ENCODE assay signal across 8 mouse cellular contexts in genomic region chr13:50464621-50465562, GRCm38 (mm10). TPM values are rescaled to one million over a fixed set of nuclear protein-coding genes. Genes with fewer than 3 reads are reported as not detected.
DNase-seq lines count a peak whose midpoint lies in the region; ATAC-seq lines count a peak whose summit lies in the region.

No protein-coding gene starts in this region.

- H3K4me2 ChIP-seq in hindbrain, embryonic 11.5 days (replicated peaks; ENCODE audit: low read depth, low read length) = no peak overlapping the region; the same call in 1 of the 2 replicates
- peak overlapping the region; percentile 61 for H3K4me2 ChIP-seq in limb, embryonic 13.5 days (replicated peaks)
- peak overlapping the region; percentile 36 for H3K4me2 ChIP-seq in stomach, embryonic 16.5 days (ENCODE audit: low read depth, low read length)

- intact Hi-C loops in gastrocnemius, postnatal 36 days (cut with DNase I) = no loop called here

- H3K4me1 ChIP-seq in hindbrain, embryonic 11.5 days (replicated peaks; ENCODE audit: control insufficient read depth, insufficient read depth, low read length) = no peaks in the 10 kb centered on the region
- H3K4me1 ChIP-seq in limb, embryonic 13.5 days = 0 out of 2 replicates have a peak, but pooled peaks cover 6% of the 10 kb centered on the region
- H3K4me1 ChIP-seq in stomach, embryonic 16.5 days (ENCODE audit: control insufficient read depth, insufficient read depth, low read length) = no peaks in the 10 kb centered on the region

- H3K9me3 ChIP-seq in hindbrain, embryonic 11.5 days (ENCODE audit: control insufficient read depth, low read length) = no peaks in the 10 kb centered on the region
- H3K9me3 ChIP-seq in limb, embryonic 13.5 days = no peaks in the 10 kb centered on the region
- no peaks in the 10 kb centered on the region for H3K9me3 ChIP-seq in stomach, embryonic 16.5 days (replicated peaks; ENCODE audit: control insufficient read depth, low read length)

- no peak overlapping the region for H3K9ac ChIP-seq in hindbrain, embryonic 11.5 days (ENCODE audit: low read depth, low read length)
- peak overlapping the region; percentile 48; the same call in 1 of the 2 replicates for H3K9ac ChIP-seq in limb, embryonic 13.5 days
- no peak overlapping the region for H3K9ac ChIP-seq in stomach, embryonic 16.5 days (ENCODE audit: low read length)

- H3K4me3 ChIP-seq in hindbrain, embryonic 11.5 days (ENCODE audit: low read depth, low read length) = peak overlapping the region; percentile 17; the same call in 1 of the 2 replicates
- H3K4me3 ChIP-seq in limb, embryonic 13.5 days = peak overlapping the region; percentile 32
- H3K4me3 ChIP-seq in stomach, embryonic 16.5 days (replicated peaks; ENCODE audit: low read length) = peak overlapping the region; percentile 15; the same call in 1 of the 2 replicates

- peak; percentile 22 for DNase-seq in lung, postnatal 10 days
- no peak for DNase-seq in lung, postnatal 25 days (ENCODE audit: low spot score)
- DNase-seq in hindbrain, embryonic 11.5 days (ENCODE audit: low spot score) = peak; percentile 7
- DNase-seq in thymus, postnatal 0 days (ENCODE audit: low spot score) = no peak
- DNase-seq in gastrocnemius, postnatal 36 days = no peak
- no peak for DNase-seq in cerebellum, adult 8-10 months

- no peak for ATAC-seq in hindbrain, embryonic 11.5 days (ENCODE audit: low FRiP score)
- ATAC-seq in limb, embryonic 13.5 days (ENCODE audit: low FRiP score, low read depth) = no peak
- no peak for ATAC-seq in stomach, embryonic 16.5 days (ENCODE audit: insufficient read depth, low FRiP score)

- no peaks in the 10 kb centered on the region for H3K27me3 ChIP-seq in hindbrain, embryonic 11.5 days (ENCODE audit: control insufficient read depth, insufficient read depth, low read length)
- no peaks in the 10 kb centered on the region for H3K27me3 ChIP-seq in limb, embryonic 13.5 days
- no peaks in the 10 kb centered on the region for H3K27me3 ChIP-seq in stomach, embryonic 16.5 days (ENCODE audit: control insufficient read depth, insufficient read depth, low read length)

- no peak overlapping the region for H3K27ac ChIP-seq in hindbrain, embryonic 11.5 days (ENCODE audit: low read depth, low read length)
- H3K27ac ChIP-seq in limb, embryonic 13.5 days = no peak overlapping the region
- H3K27ac ChIP-seq in stomach, embryonic 16.5 days (ENCODE audit: low read length) = no peak overlapping the region

- no peaks in the 10 kb centered on the region for H3K36me3 ChIP-seq in hindbrain, embryonic 11.5 days (ENCODE audit: control insufficient read depth, insufficient read depth, low read length)
- H3K36me3 ChIP-seq in limb, embryonic 13.5 days = no peaks in the 10 kb centered on the region
- H3K36me3 ChIP-seq in stomach, embryonic 16.5 days (ENCODE audit: control insufficient read depth, insufficient read depth, low read length) = no peaks in the 10 kb centered on the region

- WGBS in hindbrain, embryonic 11.5 days = 38% methylated on average over 27 of the region's 27 CpGs
- WGBS in limb, embryonic 13.5 days = 31% methylated on average over 27 of the region's 27 CpGs
- WGBS in stomach, embryonic 16.5 days = 23% methylated on average over 27 of the region's 27 CpGs

RNA-seq across cellular contexts. Expression of gene Nutm2, which starts 2.2 kb away (rescaled TPM):
- not detected in 2 replicates for polyA plus RNA-seq in hindbrain, embryonic 11.5 days (2014; fragmentation: Nextera tagmentation; extraction: Ambion mirVana)
- polyA plus RNA-seq in limb, embryonic 13.5 days (2015; fragmentation: Nextera tagmentation; extraction: Ambion mirVana) = not detected in 2 replicates
- polyA plus RNA-seq in stomach, embryonic 16.5 days (2015; fragmentation: Nextera tagmentation; extraction: Ambion mirVana) = not detected in 2 replicates
- not detected in 2 replicates for polyA plus RNA-seq in thymus, postnatal 0 days (2015; fragmentation: Nextera tagmentation; extraction: Ambion mirVana)
- not detected for total RNA-seq in gastrocnemius, postnatal 36 days (2021)

RNA-seq across cellular contexts. Expression of gene Gm47429, which starts 21.2 kb away (rescaled TPM):
- polyA plus RNA-seq in hindbrain, embryonic 11.5 days (2014; fragmentation: Nextera tagmentation; extraction: Ambion mirVana) = not detected in 2 replicates
- not detected in 2 replicates for polyA plus RNA-seq in limb, embryonic 13.5 days (2015; fragmentation: Nextera tagmentation; extraction: Ambion mirVana)
- polyA plus RNA-seq in stomach, embryonic 16.5 days (2015; fragmentation: Nextera tagmentation; extraction: Ambion mirVana) = not detected in 2 replicates
- not detected in 2 replicates for polyA plus RNA-seq in thymus, postnatal 0 days (2015; fragmentation: Nextera tagmentation; extraction: Ambion mirVana)
- total RNA-seq in gastrocnemius, postnatal 36 days (2021) = not detected

RNA-seq across cellular contexts. Expression of gene Fbxw17, which starts 47.2 kb away (rescaled TPM):
- 34.9 and 36.4 TPM in 2 replicates for polyA plus RNA-seq in hindbrain, embryonic 11.5 days (2014; fragmentation: Nextera tagmentation; extraction: Ambion mirVana)
- polyA plus RNA-seq in limb, embryonic 13.5 days (2015; fragmentation: Nextera tagmentation; extraction: Ambion mirVana) = 36.2 and 36.3 TPM in 2 replicates
- polyA plus RNA-seq in stomach, embryonic 16.5 days (2015; fragmentation: Nextera tagmentation; extraction: Ambion mirVana) = 24.7 and 25.1 TPM in 2 replicates
- 19.2 and 19.5 TPM in 2 replicates for polyA plus RNA-seq in thymus, postnatal 0 days (2015; fragmentation: Nextera tagmentation; extraction: Ambion mirVana)
- 1 to 10 TPM; 2.1 to 2.9 TPM for total RNA-seq in gastrocnemius, postnatal 36 days (2021)

Comparison
In these comparisons a context has a peak if more than half of its experiments do, and no peak if none do; other contexts are left out.
1. DNase-seq: peak in lung, postnatal 10 days (single experiment) and hindbrain, embryonic 11.5 days (single experiment); none in lung, postnatal 25 days (single experiment), thymus, postnatal 0 days (single experiment), gastrocnemius, postnatal 36 days (0 of 2) and cerebellum, adult 8-10 months (single experiment).
2. Peak in every context shown above with its lines, with median percentiles within 50 percentile points of each other: H3K4me3 ChIP-seq.